Mouse (Mus musculus) lung, embryonic 15.5 days (tissue): ENCODE measurements at regions not wholly inside any gene's neighbourhood (a gene's known extent, or its start where the extent isn't known, plus 50 kb on each side); places are given as distances from the start of the nearest gene placed in this dataset.

Experiments
- ATAC-seq: fragments of 200-750 bp; cut with Nextera tagmentation; 2 replicates; pipeline ENCODE4 v1.8.0; 2017; ENCODE audit warnings: moderate number of reproducible peaks, borderline replicate concordance; ENCODE audit not compliant: low FRiP score, low TSS enrichment; ENCODE audit errors: extremely low read depth
- H3K27ac ChIP-seq: fragments of 300-500 bp; sonication (generic); 2 replicates; pipeline ENCODE4 v1.5.1; 2015; ENCODE audit warnings: moderate library complexity, mild to moderate bottlenecking, inconsistent platforms
- H3K27me3 ChIP-seq: fragments of 300-500 bp; sonication (generic); 2 replicates; pipeline ENCODE4 v1.6.1; 2015; ENCODE audit warnings: inconsistent platforms
- H3K36me3 ChIP-seq: fragments of 300-500 bp; sonication (generic); 2 replicates; pipeline ENCODE4 v1.6.1; 2015; ENCODE audit warnings: inconsistent platforms
- H3K4me1 ChIP-seq: fragments of 300-500 bp; sonication (generic); 2 replicates; pipeline ENCODE4 v1.6.1; 2015; ENCODE audit warnings: inconsistent platforms
- H3K4me2 ChIP-seq: fragments of 300-500 bp; sonication (generic); 2 replicates; pipeline ENCODE4 v1.6.1; 2015; ENCODE audit warnings: inconsistent platforms, mild to moderate bottlenecking, moderate library complexity
- H3K4me3 ChIP-seq: fragments of 300-500 bp; sonication (generic); 2 replicates; pipeline ENCODE4 v1.5.1; 2015; ENCODE audit warnings: mild to moderate bottlenecking, inconsistent platforms
- H3K9ac ChIP-seq: fragments of 300-500 bp; sonication (generic); 2 replicates; pipeline ENCODE4 v1.6.1; 2015; ENCODE audit warnings: inconsistent platforms
- H3K9me3 ChIP-seq: fragments of 300-500 bp; sonication (generic); 2 replicates; pipeline ENCODE4 v1.6.1; 2016; ENCODE audit warnings: inconsistent platforms
- WGBS: fragments of 180-500 bp; shearing (Covaris S2); methylation state at CpG from one replicate; pipeline ENCODE4 v1.1.7; 2015; 5-methylcytosine and 5-hydroxymethylcytosine counted together

DNA sequence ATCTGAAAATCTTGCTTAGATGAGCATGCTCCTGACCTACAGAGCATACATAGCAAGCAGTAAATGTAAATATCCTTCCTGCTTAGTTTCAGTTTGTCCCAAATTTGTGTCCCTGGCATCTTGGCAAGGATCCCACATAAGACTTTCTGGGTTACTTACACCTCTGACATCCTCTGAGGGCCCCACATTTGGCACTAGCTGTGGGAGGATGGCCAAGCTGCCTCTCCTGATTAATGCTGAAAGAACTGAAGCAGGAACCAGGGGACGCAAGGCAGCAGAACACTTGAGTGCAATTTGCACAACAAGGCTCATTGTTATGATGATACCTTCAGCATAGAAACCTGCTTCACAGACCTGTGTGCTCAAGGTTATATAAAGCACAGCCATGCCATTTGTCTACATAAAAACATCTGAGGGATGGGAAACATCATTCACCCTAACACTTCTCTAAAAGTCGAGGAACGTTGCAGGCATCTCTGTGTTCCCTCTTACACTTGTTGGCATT, 441.7 kb downstream of the Adam3 start:
- ATAC-seq: no peak
- no peaks in the 10 kb centered on the region for H3K36me3 ChIP-seq
- H3K27me3 ChIP-seq: no peaks in the 10 kb centered on the region
- WGBS: 59% methylated on average over 3 of the region's 3 CpGs
- H3K27ac ChIP-seq: no peak overlapping the region
- H3K9me3 ChIP-seq: no peaks in the 10 kb centered on the region
- no peaks in the 10 kb centered on the region for H3K4me1 ChIP-seq
- no peak overlapping the region for H3K9ac ChIP-seq
- H3K4me3 ChIP-seq: no peak overlapping the region
- no peak overlapping the region for H3K4me2 ChIP-seq

- WGBS: 79% methylated on average over 4 of the region's 4 CpGs
- H3K27me3 ChIP-seq: no peaks in the 10 kb centered on the region
- H3K4me1 ChIP-seq: no peaks in the 10 kb centered on the region
- no peak for ATAC-seq
- no peak overlapping the region for H3K27ac ChIP-seq
- H3K36me3 ChIP-seq: no peaks in the 10 kb centered on the region
- H3K4me3 ChIP-seq: no peak overlapping the region
- no peaks in the 10 kb centered on the region for H3K9me3 ChIP-seq
- H3K9ac ChIP-seq: no peak overlapping the region
- no peak overlapping the region for H3K4me2 ChIP-seq
Measured at GRCm38 (mm10) chr8:24280296-24280695, 445.4 kb downstream of the Adam3 start.

GRCm38 (mm10) chr8:24278391-24278790, 447.3 kb downstream of the Adam3 start:
- no peak for ATAC-seq
- Histone ChIP-seq H3K4me1 (no peaks in the 10 kb centered on the region), H3K36me3 (no peaks in the 10 kb centered on the region), H3K27me3 (no peaks in the 10 kb centered on the region), H3K4me3 (no peak overlapping the region), H3K9me3 (no peaks in the 10 kb centered on the region), H3K4me2 (no peak overlapping the region), H3K27ac (no peak overlapping the region), H3K9ac (no peak overlapping the region)
- 72% methylated on average over 8 of the region's 8 CpGs for WGBS

DNA sequence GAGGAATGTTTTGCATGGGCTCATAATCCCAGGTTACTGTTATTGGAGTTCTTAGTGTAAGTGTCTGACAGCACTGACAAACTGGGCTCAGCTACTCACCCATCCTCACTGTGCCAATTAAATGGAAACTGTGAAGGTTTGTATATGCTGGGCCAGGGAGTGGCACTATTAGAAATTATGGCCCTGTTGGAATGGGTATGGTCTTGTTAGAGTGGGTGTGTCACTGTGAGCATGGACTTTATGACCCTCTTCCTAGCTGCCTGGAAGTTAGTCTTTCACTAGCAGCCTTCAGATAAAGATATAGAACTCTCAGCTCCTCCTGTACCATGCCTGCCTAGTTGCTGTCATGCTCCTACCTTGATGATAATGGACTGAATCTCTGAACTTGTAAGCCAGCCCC, 464.3 kb downstream of the Adam3 start:
- Histone ChIP-seq H3K36me3 (no peaks in the 10 kb centered on the region), H3K4me2 (no peak overlapping the region), H3K9ac (no peak overlapping the region), H3K4me3 (no peak overlapping the region), H3K4me1 (no peaks in the 10 kb centered on the region), H3K27ac (no peak overlapping the region), H3K9me3 (no peaks in the 10 kb centered on the region), H3K27me3 (no peaks in the 10 kb centered on the region)
- no peak for ATAC-seq

- 77% methylated on average over 3 of the region's 3 CpGs for WGBS
- H3K9me3 ChIP-seq: no peaks in the 10 kb centered on the region
- no peak overlapping the region for H3K27ac ChIP-seq
- H3K4me2 ChIP-seq: no peak overlapping the region
- ATAC-seq: no peak
- H3K4me3 ChIP-seq: no peak overlapping the region
- no peaks in the 10 kb centered on the region for H3K27me3 ChIP-seq
- H3K9ac ChIP-seq: no peak overlapping the region
- H3K36me3 ChIP-seq: no peaks in the 10 kb centered on the region
- no peaks in the 10 kb centered on the region for H3K4me1 ChIP-seq
Measured at GRCm38 (mm10) chr8:24258622-24259021, 467.0 kb downstream of the Adam3 start.

GRCm38 (mm10) chr8:24242211-24242610, 483.4 kb downstream of the Adam3 start:
- 50% methylated on average over 6 of the region's 6 CpGs for WGBS
- no peaks in the 10 kb centered on the region for H3K36me3 ChIP-seq
- H3K9me3 ChIP-seq: no peaks in the 10 kb centered on the region
- H3K4me3 ChIP-seq: no peak overlapping the region
- H3K9ac ChIP-seq: no peak overlapping the region
- no peaks in the 10 kb centered on the region for H3K27me3 ChIP-seq
- H3K27ac ChIP-seq: no peak overlapping the region
- no peak for ATAC-seq
- no peaks in the 10 kb centered on the region for H3K4me1 ChIP-seq
- no peak overlapping the region for H3K4me2 ChIP-seq

GRCm38 (mm10) chr8:24240211-24240983, 485.3 kb downstream of the Adam3 start:
- H3K4me3 ChIP-seq: no peak overlapping the region
- 69% methylated on average over 7 of the region's 7 CpGs for WGBS
- no peaks in the 10 kb centered on the region for H3K4me1 ChIP-seq
- ATAC-seq: no peak
- no peak overlapping the region for H3K27ac ChIP-seq
- H3K27me3 ChIP-seq: no peaks in the 10 kb centered on the region
- H3K36me3 ChIP-seq: no peaks in the 10 kb centered on the region
- H3K9ac ChIP-seq: no peak overlapping the region
- H3K9me3 ChIP-seq: no peaks in the 10 kb centered on the region
- H3K4me2 ChIP-seq: no peak overlapping the region

DNA sequence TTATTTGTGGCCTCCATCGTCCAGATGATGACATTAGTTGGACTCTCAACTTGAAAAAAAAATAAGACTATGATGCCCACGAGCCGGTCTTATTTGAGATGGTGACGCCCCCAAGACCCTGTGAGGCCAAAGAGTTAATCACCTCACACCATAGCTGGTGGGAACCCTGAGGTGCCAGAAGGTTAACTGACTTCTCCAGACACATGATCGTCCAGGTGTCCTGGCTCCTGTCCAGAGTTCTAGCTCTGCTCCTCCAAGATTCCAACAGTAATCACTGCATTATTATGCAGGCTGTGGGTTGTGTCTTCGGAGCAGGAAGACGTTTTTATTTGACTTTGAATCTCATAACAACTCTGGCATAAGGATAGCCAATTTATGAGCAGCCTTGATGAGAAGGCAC, 490.7 kb downstream of the Adam3 start:
- no peak overlapping the region for H3K9ac ChIP-seq
- no peaks in the 10 kb centered on the region for H3K36me3 ChIP-seq
- H3K4me1 ChIP-seq: no peaks in the 10 kb centered on the region
- 66% methylated on average over 7 of the region's 7 CpGs for WGBS
- H3K4me3 ChIP-seq: no peak overlapping the region
- H3K9me3 ChIP-seq: no peaks in the 10 kb centered on the region
- H3K27ac ChIP-seq: no peak overlapping the region
- no peak overlapping the region for H3K4me2 ChIP-seq
- ATAC-seq: no peak
- H3K27me3 ChIP-seq: no peaks in the 10 kb centered on the region

GRCm38 (mm10) chr8:24228148-24228547, 497.5 kb downstream of the Adam3 start:
- H3K4me2 ChIP-seq: no peak overlapping the region
- H3K4me1 ChIP-seq: no peaks in the 10 kb centered on the region
- no peaks in the 10 kb centered on the region for H3K9me3 ChIP-seq
- H3K27me3 ChIP-seq: no peaks in the 10 kb centered on the region
- H3K9ac ChIP-seq: no peak overlapping the region
- H3K27ac ChIP-seq: no peak overlapping the region
- 62% methylated on average over 1 of the region's 1 CpGs for WGBS
- ATAC-seq: no peak
- H3K4me3 ChIP-seq: no peak overlapping the region
- H3K36me3 ChIP-seq: no peaks in the 10 kb centered on the region

DNA sequence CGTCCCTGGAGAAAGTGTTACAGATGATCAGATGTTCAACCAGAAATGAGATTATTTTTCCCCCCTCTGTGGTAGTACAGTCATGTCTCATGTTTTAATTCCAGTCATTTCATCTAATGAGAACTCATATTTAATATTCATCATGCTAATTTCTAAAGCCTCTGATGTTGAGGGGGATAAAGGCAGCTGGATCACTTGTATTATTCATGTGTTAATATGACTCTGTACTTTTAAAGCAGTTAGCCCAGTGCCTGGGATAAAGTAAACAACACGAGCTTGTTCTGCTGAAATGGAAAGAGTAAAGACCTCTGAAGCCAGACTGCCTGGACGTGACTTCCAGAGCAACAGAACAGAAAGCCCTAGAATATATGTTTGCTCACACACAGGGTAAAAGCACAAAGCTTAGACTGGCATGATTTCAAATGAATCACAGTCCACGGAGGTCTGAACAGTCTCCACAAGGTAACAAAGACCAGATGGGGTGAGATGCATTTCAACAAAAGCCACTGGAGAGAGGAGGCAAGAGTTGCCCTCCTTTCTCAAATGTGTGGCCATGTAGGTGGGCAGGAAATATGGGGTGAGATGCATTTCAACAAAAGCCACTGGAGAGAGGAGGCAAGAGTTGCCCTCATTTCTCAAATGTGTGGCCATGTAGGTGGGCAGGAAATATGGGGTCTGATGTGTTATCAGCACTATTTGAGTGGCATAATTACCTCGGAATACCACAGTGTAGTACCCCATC, 498.1 kb downstream of the Adam3 start:
- no peaks in the 10 kb centered on the region for H3K4me1 ChIP-seq
- WGBS: 41% methylated on average over 5 of the region's 5 CpGs
- H3K4me3 ChIP-seq: no peak overlapping the region
- H3K9me3 ChIP-seq: no peaks in the 10 kb centered on the region
- no peaks in the 10 kb centered on the region for H3K27me3 ChIP-seq
- H3K27ac ChIP-seq: no peak overlapping the region
- ATAC-seq: no peak
- no peak overlapping the region for H3K9ac ChIP-seq
- H3K36me3 ChIP-seq: no peaks in the 10 kb centered on the region
- no peak overlapping the region for H3K4me2 ChIP-seq

DNA sequence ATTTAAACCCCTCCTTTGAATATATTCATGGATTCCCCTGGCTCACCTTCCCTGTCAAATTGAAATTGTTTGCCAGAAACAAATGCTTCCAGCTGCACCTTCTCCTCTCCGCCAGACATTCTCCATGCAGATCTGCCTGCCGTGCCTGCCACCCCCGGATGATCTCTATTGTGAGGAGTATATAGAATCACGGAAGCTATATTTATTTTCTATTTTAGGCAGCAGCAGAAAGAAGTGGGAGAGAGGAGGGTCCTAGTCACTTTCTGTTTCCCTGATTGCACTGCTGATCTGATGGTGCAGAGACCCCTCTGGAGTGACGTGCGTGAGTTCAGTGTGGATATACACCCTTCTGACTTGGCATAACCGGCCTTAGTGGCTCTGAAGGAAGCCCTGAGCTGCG, 505.4 kb downstream of the Adam3 start:
- H3K4me1 ChIP-seq: no peaks in the 10 kb centered on the region
- no peaks in the 10 kb centered on the region for H3K36me3 ChIP-seq
- H3K4me3 ChIP-seq: no peak overlapping the region
- no peaks in the 10 kb centered on the region for H3K27me3 ChIP-seq
- 57% methylated on average over 8 of the region's 8 CpGs for WGBS
- ATAC-seq: no peak
- no peak overlapping the region for H3K27ac ChIP-seq
- H3K9me3 ChIP-seq: no peaks in the 10 kb centered on the region
- H3K9ac ChIP-seq: no peak overlapping the region
- H3K4me2 ChIP-seq: no peak overlapping the region

DNA sequence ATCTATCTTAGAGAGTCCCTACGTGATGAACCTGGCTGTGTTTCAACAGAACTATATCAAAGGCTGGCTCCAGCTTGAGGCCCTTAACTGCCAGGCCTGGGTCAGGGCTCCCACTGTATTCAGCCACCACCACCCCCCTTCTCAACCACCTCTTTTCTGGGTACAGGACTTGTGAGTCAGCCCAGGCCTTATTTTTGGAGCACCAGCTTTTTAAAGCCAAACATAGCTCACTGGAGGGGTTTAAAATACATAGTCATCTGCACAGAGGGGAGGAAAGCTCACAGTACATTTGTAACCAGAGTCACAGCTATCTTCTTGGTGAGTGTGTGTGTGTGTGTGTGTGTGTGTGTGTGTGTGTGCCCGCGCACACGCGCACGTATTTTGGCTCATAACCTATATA, 509.0 kb downstream of the Adam3 start:
- H3K27ac ChIP-seq: no peak overlapping the region
- H3K4me3 ChIP-seq: no peak overlapping the region
- H3K4me1 ChIP-seq: no peaks in the 10 kb centered on the region
- no peak for ATAC-seq
- no peak overlapping the region for H3K4me2 ChIP-seq
- H3K27me3 ChIP-seq: no peaks in the 10 kb centered on the region
- no peaks in the 10 kb centered on the region for H3K36me3 ChIP-seq
- no peaks in the 10 kb centered on the region for H3K9me3 ChIP-seq
- H3K9ac ChIP-seq: no peak overlapping the region
- WGBS: 89% methylated on average over 6 of the region's 6 CpGs
